Mouse (Mus musculus) MEL-GATA-1-ER (cell line): Measurements from ENCODE around the gene Gpr137b.
"Not testable (repeated sequence)": the region's sequence is repeated elsewhere in the genome, so short reads cannot be mapped to it uniquely, and the experiment has no call there.

Experiments
- DNase-seq: peaks from one replicate; pipeline ENCODE4 v3.0.0-alpha.2; 2012; ENCODE audit warnings: low read depth; ENCODE audit errors: extremely low read depth

Gene Gpr137b

DNA sequence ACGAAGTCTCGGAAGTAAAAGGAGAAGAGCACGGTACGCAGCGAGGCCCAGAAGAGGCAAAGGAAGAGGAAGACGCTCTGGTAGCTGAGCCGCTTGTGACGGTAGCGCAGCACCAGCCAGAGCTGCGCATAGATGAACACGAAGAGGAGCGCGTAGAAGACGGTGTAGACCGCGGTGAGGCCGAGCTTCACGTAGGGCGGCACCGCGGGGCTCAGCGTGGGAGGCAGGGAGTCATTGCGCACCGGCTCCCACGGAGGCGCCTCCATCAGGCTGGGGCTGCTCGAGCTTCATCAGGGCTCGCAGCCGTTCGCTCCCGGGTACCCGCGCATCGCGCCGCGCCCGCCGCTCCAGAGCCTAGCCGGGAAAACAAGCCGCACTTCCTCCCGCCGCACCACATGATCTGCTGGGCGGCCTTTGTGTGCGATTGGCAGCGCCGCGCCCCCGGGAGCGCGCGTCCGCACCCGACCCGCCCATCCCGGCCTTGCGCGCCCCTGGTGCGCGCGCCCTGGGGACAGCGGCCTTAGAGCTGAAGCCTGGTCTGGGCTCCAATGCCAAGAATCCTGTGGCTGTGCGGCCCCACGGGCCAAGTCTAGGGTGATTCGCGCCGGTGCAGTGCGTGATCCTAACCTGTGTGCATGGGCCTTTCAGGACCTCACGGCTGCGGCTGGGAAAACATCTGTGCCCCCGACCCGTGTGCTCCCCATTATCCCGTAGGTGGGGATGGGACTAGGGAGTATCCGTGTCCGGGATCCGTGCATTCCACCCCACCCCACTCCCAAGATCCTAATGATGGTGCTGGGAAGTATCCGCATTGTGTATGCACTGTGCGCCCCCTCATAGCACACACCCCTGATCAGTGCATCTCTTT lies at the start of gene Gpr137b:
Gene Gpr137b, minus strand, starts transcription at position 787 of the 868 bp plus-strand sequence.
- not testable (repeated sequence) for DNase-seq

DNA sequence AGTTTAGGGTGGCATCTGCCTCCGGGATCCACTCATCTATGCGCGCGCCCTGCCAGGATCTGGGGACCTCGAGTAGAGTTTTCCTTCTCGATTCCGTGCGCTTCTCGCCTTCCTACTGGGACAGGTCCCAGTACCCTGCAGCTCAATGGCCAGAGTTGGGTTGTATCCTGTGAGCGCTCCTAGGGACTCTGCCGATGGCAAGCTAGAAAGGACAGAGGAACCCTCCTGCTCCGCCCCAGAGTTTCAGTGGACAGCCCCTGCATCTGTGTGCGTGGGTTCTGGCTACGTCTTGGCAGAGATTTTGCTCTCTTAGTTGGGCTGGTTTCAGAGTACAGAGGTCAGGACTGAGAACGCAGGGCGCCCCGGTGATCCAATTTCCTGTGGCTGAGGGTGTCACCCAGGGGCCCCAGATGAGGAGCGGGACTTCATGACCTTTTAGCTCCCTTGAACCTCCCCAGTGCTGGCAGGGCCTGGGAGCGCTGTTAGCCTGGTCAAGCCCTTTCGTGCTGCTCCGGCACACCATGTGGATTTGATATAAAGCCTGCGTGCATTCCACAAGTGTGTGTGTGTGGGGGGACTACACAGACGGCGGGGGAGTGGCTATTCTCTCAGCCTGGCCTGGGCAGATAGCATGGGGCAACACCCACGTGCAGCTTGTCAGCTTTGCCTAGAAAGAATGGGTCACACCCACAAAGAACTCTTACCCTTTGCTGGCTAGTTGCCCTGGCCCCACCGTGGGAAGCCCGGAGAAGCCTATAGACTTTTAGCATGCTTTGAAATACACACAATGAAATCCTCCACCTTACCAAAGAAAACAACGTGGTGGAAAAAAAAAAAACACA lies 44.5 kb upstream of the Gpr137b start:
- not testable (repeated sequence) for DNase-seq

DNA sequence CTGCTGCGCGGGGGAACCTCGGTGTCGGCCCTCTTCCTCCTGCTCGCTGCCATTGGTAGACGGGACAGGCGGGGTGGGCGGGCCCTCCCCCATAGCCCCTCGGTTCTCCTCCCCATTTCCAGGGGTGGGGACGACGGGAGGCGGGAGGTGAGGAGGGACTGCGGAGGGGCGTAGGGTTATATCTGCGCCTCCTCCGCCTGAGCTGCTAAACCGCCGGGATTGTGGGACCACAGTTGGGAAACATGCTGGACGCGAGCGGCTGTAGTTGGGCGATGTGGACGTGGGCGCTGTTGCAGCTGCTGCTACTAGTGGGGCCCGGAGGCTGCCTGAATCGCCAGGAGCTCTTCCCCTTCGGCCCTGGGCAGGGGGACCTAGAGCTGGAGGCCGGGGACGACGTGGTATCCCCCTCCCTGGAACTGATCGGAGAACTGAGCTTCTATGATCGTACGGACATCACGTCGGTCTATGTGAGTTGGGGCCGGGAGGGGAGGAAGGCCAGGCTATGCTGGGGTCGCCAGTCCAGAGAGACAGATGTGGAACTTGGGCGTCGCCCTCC lies 43.7 kb upstream of the Gpr137b start, which contains the start of gene Nid1:
Gene Nid1, plus strand, starts transcription at position 92 of the 556 bp plus-strand sequence.
- DNase-seq: not testable (repeated sequence)

DNA sequence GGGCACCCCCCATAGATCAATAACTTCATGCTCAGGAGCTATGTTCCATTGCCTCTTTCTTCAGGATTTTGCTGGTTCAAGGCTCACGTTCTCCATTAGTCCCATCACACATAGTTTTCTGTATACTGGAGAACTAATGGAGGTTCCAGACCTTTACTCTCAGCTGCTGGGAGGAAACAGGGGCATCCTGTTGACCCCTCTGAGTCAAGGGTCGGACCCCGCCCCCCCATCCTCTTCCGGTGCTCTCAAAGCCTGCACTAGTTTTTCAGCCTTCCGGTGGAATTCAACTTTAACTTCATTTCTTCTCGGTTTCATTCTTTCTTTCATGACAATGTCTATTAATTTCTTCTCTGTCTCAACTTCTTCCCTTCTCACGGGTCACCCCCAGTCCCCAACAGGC lies 42.3 kb upstream of the Gpr137b start:
- DNase-seq: not testable (repeated sequence)

DNA sequence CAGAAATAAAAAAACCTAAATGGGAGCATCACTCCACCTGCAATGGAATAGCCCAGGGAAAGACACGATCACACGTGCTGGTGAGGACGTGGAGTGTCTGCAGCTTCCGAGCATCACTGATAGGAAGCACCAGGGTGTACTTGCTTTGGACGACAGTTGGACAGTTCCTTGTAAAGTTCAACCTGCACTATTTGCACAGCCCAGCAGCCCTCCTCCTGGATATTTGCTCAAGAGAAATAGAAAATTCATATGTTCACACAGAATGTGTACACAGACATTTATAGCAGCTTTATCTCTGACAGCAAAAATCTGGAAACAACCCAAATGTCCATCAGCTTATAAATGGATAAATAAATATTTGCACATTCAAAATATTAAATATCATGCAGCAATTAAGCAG lies 29.5 kb upstream of the Gpr137b start:
- not testable (repeated sequence) for DNase-seq

DNA sequence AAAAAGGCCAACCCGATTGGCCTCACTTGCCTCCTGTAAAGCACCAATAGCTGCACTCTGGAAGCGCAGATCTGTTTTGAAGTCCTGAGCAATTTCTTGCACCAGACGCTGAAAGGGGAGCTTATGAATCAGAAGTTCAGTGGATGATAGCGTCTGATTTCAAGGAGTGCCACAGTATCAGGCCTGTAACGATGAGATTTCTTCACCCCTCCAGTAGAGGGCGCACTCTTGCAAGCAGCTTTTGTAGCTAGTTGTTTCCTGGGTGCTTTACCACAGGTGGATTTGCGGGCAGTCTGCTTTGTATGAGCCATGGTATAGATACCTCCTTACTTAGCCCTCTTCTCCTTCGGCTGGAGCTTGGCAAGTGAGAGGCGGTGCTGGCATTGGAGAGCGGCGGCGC lies 25.0 kb upstream of the Gpr137b start:
- not testable (repeated sequence) for DNase-seq

- not testable (repeated sequence) for DNase-seq
Measured at GRCm38 (mm10) chr13:13416007-13416337, 22.2 kb upstream of the Gpr137b start.

- DNase-seq: peak; percentile 10
Measured at GRCm38 (mm10) chr13:13415120-13416006, 21.5 kb upstream of the Gpr137b start.

DNA sequence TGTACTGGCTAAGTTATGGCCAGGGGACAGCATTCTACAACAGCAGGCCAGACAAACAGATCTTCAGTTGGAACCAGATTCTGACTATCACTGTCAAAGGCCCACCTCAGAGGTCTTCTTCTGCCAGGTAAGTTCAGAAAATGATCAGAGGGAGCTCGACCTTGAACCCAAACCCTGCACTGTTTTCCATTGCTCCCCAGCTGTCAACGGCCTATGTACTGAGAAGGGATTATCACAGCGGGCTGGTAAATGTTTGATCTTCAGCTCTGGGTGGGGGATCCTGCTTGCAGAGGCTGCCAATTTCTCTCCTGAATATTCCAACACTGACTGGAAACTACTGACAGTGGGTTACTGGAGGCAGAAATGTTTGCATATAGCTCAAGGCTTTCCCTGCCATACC lies 20.4 kb upstream of the Gpr137b start:
- no peak for DNase-seq

DNA sequence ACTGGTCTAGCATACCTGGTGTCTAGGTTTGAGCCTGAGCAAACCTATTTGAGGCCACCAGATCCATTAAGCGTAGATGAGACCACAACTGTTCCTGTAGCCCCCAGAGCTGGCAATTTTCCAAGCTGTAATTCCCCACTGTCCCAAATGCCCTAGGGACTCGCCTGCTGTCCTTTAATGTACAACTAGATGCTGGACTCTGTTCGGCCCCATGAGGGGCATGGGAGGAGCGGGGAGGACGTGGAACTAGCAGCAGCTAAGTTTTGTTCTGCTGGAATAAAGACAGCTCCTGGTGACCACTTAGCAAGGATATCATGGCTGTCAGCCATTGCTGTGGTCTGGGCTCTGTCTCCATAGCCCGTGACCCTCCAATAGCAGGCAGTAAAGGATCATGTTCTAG lies 11.7 kb upstream of the Gpr137b start:
- DNase-seq: not testable (repeated sequence)

- not testable (repeated sequence) for DNase-seq
Measured at GRCm38 (mm10) chr13:13404517-13405155, 10.8 kb upstream of the Gpr137b start.

GRCm38 (mm10) chr13:13403839-13404238 lies 10.0 kb upstream of the Gpr137b start:
- not testable (repeated sequence) for DNase-seq

- DNase-seq: not testable (repeated sequence)
Measured at GRCm38 (mm10) chr13:13403366-13403765, 9.6 kb upstream of the Gpr137b start.

- not testable (repeated sequence) for DNase-seq
Measured at GRCm38 (mm10) chr13:13402818-13403217, 9.0 kb upstream of the Gpr137b start.

DNA sequence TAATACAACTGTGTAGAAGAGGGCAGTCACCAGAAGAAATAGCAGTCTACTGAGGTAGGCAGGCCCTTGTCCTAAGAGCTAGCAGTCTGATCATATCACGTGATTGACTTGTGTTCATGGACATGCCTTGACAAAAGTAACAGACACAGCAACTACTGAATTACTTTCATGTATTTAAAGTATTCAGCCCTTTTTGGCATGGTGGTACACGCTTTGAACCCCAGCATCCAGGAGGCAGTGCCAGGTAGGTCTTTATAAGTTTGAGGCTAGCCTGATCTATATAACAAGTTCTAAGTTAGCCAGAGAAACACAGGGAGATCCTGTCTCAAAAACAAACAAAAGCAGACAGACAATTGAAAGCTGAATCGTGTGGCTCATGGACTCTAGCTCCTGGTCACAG lies 7.0 kb upstream of the Gpr137b start:
- not testable (repeated sequence) for DNase-seq

- not testable (repeated sequence) for DNase-seq
Measured at GRCm38 (mm10) chr13:13394096-13394395, 232 bp upstream of the Gpr137b start.

DNA sequence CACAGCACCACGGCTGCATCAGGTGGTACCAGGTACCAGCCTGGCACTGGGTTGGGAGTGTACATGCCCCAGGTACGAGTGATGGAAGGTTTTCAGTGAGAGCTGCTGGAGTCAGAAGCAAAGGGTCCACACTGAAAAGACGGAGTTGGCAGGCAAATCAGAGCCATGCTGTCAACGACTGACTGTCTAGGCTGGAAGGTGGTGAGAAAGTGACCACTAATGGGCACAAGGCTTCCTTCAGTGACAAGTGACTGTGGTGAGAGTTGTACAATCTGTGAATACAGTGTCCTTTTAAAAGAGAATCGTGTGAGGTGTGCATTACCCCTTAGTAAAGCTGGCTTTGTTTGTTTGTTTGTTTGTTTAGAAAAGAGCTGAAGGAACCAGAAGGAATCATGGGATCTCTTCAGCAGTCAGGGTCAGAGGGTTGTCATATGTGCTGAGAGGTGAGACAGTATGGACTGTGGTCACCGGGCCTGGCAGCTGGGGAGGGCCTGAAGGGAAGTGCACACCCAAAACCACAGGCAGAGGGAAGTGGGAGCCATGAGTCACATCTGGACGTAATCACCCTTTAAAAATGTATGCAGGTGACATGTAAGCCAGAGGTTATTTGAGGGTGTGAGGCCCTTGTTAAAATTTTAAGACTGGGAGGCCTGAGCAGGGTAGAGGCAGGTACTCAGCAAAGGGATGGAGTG lies 15.5 kb downstream of the Gpr137b start:
- DNase-seq: not testable (repeated sequence)

DNA sequence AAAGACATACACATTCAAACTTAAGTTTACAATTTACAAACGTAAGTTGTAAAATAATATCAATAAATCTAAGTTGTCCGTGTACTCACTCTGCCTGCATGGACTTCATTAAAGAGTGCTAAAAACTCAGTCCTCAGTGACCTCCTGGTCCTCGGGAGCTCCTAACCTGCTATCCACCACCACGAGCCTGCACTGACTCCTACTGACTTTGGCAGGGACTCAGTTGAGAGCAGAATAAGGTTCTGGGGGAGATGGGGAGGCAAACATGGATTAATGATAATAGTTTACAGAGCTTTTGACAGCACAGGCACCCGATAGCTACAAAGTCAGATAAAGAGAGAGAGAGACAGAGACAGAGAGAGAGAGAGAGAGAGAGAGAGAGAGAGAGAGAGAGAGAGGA lies 16.6 kb downstream of the Gpr137b start:
- DNase-seq: no peak

GRCm38 (mm10) chr13:13373965-13374364 lies 19.8 kb downstream of the Gpr137b start:
- DNase-seq: not testable (repeated sequence)

GRCm38 (mm10) chr13:13371436-13371835 lies 22.4 kb downstream of the Gpr137b start:
- DNase-seq: not testable (repeated sequence)
